Mouse (Mus musculus): ENCODE measurements around the gene Cyp2d12.

The Cyp2d12 gene

DNA sequence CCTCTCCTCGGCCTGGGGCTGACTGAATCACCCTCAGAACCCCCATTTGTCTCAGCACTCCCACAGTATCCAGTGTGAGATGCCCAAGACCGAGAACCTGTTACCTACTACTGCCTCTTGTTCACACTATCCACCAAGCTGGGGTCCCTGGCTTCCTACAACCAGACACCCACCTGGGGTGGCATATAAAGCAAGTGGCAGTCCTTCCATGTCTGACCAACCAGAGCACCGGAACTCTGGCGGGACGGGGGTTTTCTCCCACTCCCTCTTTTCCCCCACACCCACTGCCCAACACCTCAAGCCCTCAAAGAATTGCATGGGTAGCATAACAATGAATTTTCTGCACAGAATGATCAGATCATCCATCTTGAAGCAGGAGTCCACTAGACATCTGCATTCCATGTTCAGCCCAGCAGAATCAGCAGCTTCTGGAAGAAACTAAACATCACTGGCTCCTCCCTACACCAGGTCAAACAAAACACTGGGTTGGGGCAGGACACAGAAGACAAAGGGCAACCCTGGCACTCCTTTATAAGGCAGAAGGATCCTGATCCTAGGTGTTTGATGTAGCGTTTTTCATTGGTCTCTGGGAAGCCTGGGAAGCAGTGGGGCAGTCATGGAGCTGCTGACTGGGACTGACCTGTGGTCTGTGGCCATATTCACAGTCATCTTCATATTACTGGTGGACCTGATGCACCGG, at the start of gene Cyp2d12:
Gene Cyp2d12 (plus strand): TSS at position 542 of the 700 bp plus-strand sequence.
- no peak for TF ChIP-seq GATA4 (IDR thresholded peaks at IDR 0.05; ENCODE audit: insufficient replicate concordance, low read length)

DNA sequence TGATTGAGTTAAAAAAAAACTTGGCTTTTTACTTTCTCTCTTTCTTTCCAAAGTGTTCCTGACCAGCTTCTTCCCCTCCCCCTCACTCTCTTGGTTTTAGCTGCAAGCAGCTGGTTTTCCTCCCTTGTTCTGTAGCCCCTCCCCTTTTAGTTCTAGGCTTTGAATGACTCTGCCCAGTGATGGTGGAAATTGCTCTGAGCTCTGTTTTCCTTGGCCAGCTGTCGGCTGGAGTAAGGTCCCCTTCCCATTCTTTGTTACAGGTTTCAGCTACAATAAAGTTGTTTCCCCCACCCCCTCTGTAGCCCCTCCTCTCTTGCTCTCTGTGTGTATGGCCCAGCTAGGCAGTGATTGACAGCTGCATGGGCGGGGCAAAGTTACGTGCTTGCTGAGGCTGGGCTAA, 47.9 kb upstream of the Cyp2d12 start:
- no peak for TF ChIP-seq GATA4 (IDR thresholded peaks at IDR 0.05; ENCODE audit: insufficient replicate concordance, low read length)

DNA sequence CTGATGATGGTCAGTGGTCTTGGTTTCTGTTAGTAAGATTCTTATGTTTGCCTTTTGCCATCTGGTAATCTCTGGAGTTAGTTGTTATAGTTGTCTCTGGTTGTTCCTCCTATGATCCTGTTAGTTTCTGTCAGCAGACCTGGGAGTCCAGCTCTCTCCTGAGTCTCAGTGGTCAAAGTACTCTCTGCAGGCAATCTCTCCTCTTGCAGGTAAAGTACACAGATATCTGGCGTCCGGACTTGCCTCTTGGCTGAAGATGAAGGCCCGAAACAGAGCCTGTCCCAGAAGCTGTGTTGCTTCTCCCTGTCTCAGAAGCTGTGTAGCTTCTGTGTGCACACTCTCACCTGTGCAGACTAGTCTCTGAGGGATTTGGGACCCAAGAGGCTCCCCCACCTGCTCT, 22.2 kb upstream of the Cyp2d12 start:
- peak; percentile 8; the same call in 1 of the 2 replicates for TF ChIP-seq GATA4 (IDR thresholded peaks at IDR 0.05; ENCODE audit: insufficient replicate concordance, low read length)

DNA sequence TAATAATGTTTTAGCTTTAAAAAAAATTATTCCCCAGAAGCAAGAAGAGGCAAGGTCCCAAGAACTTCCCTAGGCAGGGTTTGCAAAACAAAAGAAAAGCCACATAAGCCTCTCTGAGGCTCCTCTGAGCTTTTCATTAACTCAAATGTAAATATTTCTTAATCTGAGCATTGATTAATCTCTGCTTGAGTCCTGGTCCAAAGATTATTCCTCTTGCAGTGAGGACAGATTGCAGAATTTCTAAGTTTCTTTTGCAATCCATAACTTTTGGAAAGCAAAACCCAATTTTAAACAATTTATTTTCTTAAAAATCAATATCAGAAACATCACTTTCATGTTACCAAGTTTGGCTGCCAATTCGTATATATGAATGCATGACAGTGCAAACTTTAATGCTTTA, 18.0 kb downstream of the Cyp2d12 start:
- no peak for TF ChIP-seq GATA4 (IDR thresholded peaks at IDR 0.05; ENCODE audit: insufficient replicate concordance, low read length)

DNA sequence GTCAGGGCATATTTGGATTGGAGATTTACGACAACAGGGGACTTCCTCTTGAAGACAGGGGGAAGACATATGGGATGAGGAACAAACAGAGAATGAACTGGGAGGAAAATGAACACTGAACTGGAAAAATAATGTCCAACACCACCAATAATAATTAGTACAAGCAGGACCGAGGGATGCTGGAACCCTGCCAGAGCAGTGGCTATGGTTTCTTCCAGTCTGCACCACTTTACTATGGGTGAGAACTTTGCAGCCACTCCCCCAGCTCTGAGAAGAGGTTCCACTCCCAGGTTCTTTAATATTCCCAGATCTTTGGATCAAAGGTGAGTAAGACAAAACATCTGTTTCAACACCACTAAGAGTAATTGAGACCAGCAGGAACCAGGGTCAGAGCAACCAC, 24.2 kb downstream of the Cyp2d12 start:
- no peak for TF ChIP-seq GATA4 (IDR thresholded peaks at IDR 0.05; ENCODE audit: insufficient replicate concordance, low read length)

DNA sequence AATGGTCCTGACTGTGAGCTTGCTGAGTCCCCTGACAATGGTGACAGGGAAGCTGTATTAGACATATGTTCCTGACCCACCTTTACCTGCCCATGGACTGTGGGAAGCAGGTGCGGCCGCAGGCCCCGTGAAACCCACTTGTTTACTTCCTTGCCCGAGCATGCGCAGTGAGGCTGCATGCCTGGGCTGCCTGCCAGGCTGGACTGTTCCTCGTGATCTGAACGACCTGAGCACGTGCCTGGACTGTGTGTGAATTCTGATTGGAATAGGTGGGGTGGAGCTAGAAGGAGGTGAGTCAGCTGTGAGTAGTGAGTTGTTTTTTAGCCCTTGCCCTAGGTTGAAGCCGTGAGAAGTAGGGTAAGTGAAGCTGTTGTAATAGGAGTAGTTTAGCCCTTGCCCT, 27.7 kb downstream of the Cyp2d12 start:
- TF ChIP-seq GATA4 (IDR thresholded peaks at IDR 0.05; ENCODE audit: insufficient replicate concordance, low read length), result no peak

All from liver, adult (tissue).